Mouse (Mus musculus): Measurements from ENCODE around the gene Col2a1.

DNA sequence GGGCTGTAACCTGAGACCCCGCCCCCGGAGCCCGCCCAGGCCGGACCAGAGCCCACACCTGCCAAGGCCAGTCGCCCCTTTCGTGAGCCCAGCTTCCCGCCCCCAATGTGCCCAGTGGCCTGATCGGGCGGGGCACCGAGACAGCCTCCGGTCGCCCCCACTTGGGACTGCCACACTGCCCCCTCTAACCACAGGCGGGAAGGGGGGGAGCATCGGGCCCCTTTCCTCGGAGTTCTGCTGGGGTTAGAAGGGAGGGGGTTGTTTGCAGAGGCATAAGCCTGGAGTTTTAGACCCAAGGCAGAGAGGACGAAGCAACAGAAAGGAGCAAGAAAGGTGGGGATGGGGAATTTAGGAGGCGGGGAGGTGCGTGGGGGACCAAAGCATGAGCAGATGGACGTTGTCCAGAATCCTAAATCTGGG lies 255 bp upstream of the Col2a1 start:
- TF ChIP-seq POLR2A (IDR thresholded peaks at IDR 0.05; ENCODE audit: borderline replicate concordance, control insufficient read depth, low read depth, low read length) (no peak), CTCF (IDR thresholded peaks at IDR 0.05; ENCODE audit: control insufficient read depth, insufficient read depth, low read length) (no peak)

Measured in bone marrow, adult 2 months (tissue).